Mouse (Mus musculus) MEL (cell line): Measurements from ENCODE around the gene Plxna4. TPM values are rescaled to one million over a fixed set of nuclear protein-coding genes. Genes with fewer than 3 reads are reported as not detected.

Source experiments
- DNase-seq: peaks from one replicate; pipeline ENCODE4 v3.0.0; 2011; ENCODE audit warnings: low read depth, low spot score
- H3K27ac ChIP-seq: 2 replicates; pipeline ENCODE4 v1.5.1; 2012; ENCODE audit warnings: low read depth, mild to moderate bottlenecking, control low read depth, low read length, moderate library complexity; ENCODE audit not compliant: control insufficient read depth
- H3K27me3 ChIP-seq, 2 experiments: fragments of 150-350 bp in 1 of 2; sonication (generic) in 1 of 2; 2 replicates each; pipeline ENCODE4 v1.6.1; 2012; ENCODE audit warnings: low read length in 2 of 2, mild to moderate bottlenecking in 2 of 2, improper control_type of control experiment in 1 of 2, moderate library complexity in 1 of 2; ENCODE audit not compliant: insufficient read depth in 2 of 2, control insufficient read depth in 1 of 2
- H3K36me3 ChIP-seq, 2 experiments: 2 replicates each; pipeline ENCODE4 v1.6.1; 2012 to 2014; ENCODE audit warnings: low read length in 2 of 2, improper control_type of control experiment in 1 of 2, inconsistent platforms in 1 of 2, mild to moderate bottlenecking in 1 of 2; ENCODE audit not compliant: insufficient read depth in 2 of 2, control insufficient read depth in 1 of 2
- H3K4me1 ChIP-seq, 2 experiments: fragments of 150-350 bp in 1 of 2; sonication (generic) in 1 of 2; 2 replicates each; pipeline ENCODE4 v1.6.1; 2012; ENCODE audit warnings: low read length in 2 of 2, improper control_type of control experiment in 1 of 2, mild to moderate bottlenecking in 1 of 2; ENCODE audit not compliant: insufficient read depth in 2 of 2, control insufficient read depth in 1 of 2
- H3K4me3 ChIP-seq, 2 experiments: fragments of 150-350 bp in 1 of 2; sonication (generic) in 1 of 2; 2 replicates each; pipeline ENCODE4 v1.5.1; 2012; ENCODE audit warnings: low read depth in 2 of 2, low read length in 2 of 2, mild to moderate bottlenecking in 2 of 2, moderate library complexity in 2 of 2, control low read depth in 1 of 2, improper control_type of control experiment in 1 of 2; ENCODE audit not compliant: control insufficient read depth in 1 of 2, insufficient read depth in 1 of 2
- H3K79me2 ChIP-seq: 2 replicates; pipeline ENCODE4 v1.6.1; 2012; ENCODE audit warnings: mild to moderate bottlenecking, low read length, moderate library complexity; ENCODE audit not compliant: control insufficient read depth, poor library complexity, insufficient read depth
- H3K9ac ChIP-seq: 2 replicates; pipeline ENCODE4 v1.6.1; 2012; ENCODE audit warnings: low read depth, mild to moderate bottlenecking, control low read depth, low read length, moderate library complexity; ENCODE audit not compliant: control insufficient read depth, poor library complexity, severe bottlenecking
- H3K9me3 ChIP-seq: fragments of 150-350 bp; sonication (generic); replicated peaks from 2 replicates; pipeline ENCODE4 v1.6.1; 2012; ENCODE audit warnings: mild to moderate bottlenecking, low read length, improper control_type of control experiment, moderate library complexity; ENCODE audit not compliant: insufficient read depth
- BHLHE40 ChIP-seq: IDR thresholded peaks from 2 replicates; pipeline ENCODE4 v1.6.1; 2012; ENCODE audit warnings: low read depth, mild to moderate bottlenecking, inconsistent platforms, low read length, improper control_type of control experiment, borderline replicate concordance
- CHD1 ChIP-seq: IDR thresholded peaks from 2 replicates; pipeline ENCODE4 v1.6.1; 2012; ENCODE audit warnings: low read depth, mild to moderate bottlenecking, inconsistent platforms, low read length, improper control_type of control experiment
- CTCF ChIP-seq, 3 experiments: IDR thresholded peaks in 2 of 3; conservative IDR thresholded peaks in 1 of 3; 2 replicates each; pipeline ENCODE4 v1.5.1; 2011 to 2012; ENCODE audit warnings: low read length in 3 of 3, low read depth in 2 of 3, mild to moderate bottlenecking in 2 of 3, improper control_type of control experiment in 1 of 3, inconsistent platforms in 1 of 3, mixed read lengths in 1 of 3, moderate library complexity in 1 of 3; ENCODE audit not compliant: control insufficient read depth in 1 of 3, insufficient read depth in 1 of 3, poor library complexity in 1 of 3, severe bottlenecking in 1 of 3
- ELF1 ChIP-seq: IDR thresholded peaks from 2 replicates; pipeline ENCODE4 v1.6.1; 2014; ENCODE audit warnings: low read depth, mild to moderate bottlenecking, inconsistent platforms, low read length, improper control_type of control experiment, moderate library complexity
- GATA1 ChIP-seq: IDR thresholded peaks from 2 replicates; pipeline ENCODE4 v1.6.1; 2011; ENCODE audit warnings: low read depth, low read length, improper control_type of control experiment
- JUND ChIP-seq: IDR thresholded peaks from 2 replicates; pipeline ENCODE4 v1.6.1; 2011; ENCODE audit warnings: low read depth, mild to moderate bottlenecking, improper control_type of control experiment, low read length
- MAX ChIP-seq: IDR thresholded peaks from 2 replicates; pipeline ENCODE4 v1.6.1; 2011; ENCODE audit warnings: low read length, improper control_type of control experiment
- MAZ ChIP-seq: IDR thresholded peaks from 2 replicates; pipeline ENCODE4 v1.6.1; 2012; ENCODE audit warnings: low read depth, mild to moderate bottlenecking, inconsistent platforms, low read length, improper control_type of control experiment
- MYB ChIP-seq: IDR thresholded peaks from 2 replicates; pipeline ENCODE4 v1.6.1; 2011; ENCODE audit warnings: mild to moderate bottlenecking, low read depth, low read length, improper control_type of control experiment
- MYC ChIP-seq: IDR thresholded peaks from 2 replicates; pipeline ENCODE4 v1.6.1; 2011; ENCODE audit warnings: low read depth, mild to moderate bottlenecking, low read length, improper control_type of control experiment, moderate library complexity
- NRF1 ChIP-seq: IDR thresholded peaks from 2 replicates; pipeline ENCODE4 v1.6.1; 2014; ENCODE audit warnings: low read depth, mild to moderate bottlenecking, inconsistent platforms, low read length, improper control_type of control experiment, moderate library complexity; ENCODE audit not compliant: poor library complexity, insufficient read depth, severe bottlenecking
- POLR2A ChIP-seq, 2 experiments: IDR thresholded peaks; 2 replicates each; pipeline ENCODE4 v1.6.1; 2011 to 2012; ENCODE audit warnings: low read length in 2 of 2, mild to moderate bottlenecking in 2 of 2, control low read depth in 1 of 2, improper control_type of control experiment in 1 of 2, low read depth in 1 of 2, moderate library complexity in 1 of 2; ENCODE audit not compliant: control insufficient read depth in 1 of 2, insufficient read depth in 1 of 2, poor library complexity in 1 of 2
- POLR2AphosphoS2 ChIP-seq: IDR thresholded peaks from 2 replicates; pipeline ENCODE4 v1.6.1; 2011; ENCODE audit warnings: low read length, improper control_type of control experiment
- RAD21 ChIP-seq: IDR thresholded peaks from 2 replicates; pipeline ENCODE4 v1.6.1; 2011; ENCODE audit warnings: mild to moderate bottlenecking, low read depth, low read length, improper control_type of control experiment
- SMC3 ChIP-seq: IDR thresholded peaks from 2 replicates; pipeline ENCODE4 v1.6.1; 2011; ENCODE audit warnings: low read depth, low read length, improper control_type of control experiment
- TBP ChIP-seq: IDR thresholded peaks from 2 replicates; pipeline ENCODE4 v1.8.0; 2011; ENCODE audit warnings: low read depth, low read length, improper control_type of control experiment
- TCF12 ChIP-seq: IDR thresholded peaks from 2 replicates; pipeline ENCODE4 v1.6.1; 2014; ENCODE audit warnings: low read depth, mild to moderate bottlenecking, inconsistent platforms, low read length, improper control_type of control experiment, moderate library complexity
- USF2 ChIP-seq, 2 experiments: IDR thresholded peaks; 2 replicates each; pipeline ENCODE4 v1.6.1; 2011 to 2012; ENCODE audit warnings: improper control_type of control experiment in 2 of 2, low read length in 2 of 2, borderline replicate concordance in 1 of 2, inconsistent platforms in 1 of 2, low read depth in 1 of 2, mild to moderate bottlenecking in 1 of 2; ENCODE audit not compliant: insufficient read depth in 1 of 2
- ZC3H11A ChIP-seq: IDR thresholded peaks from 2 replicates; pipeline ENCODE4 v1.6.1; 2012; ENCODE audit warnings: low read depth, mild to moderate bottlenecking, inconsistent platforms, low read length, improper control_type of control experiment
- ZKSCAN1 ChIP-seq: IDR thresholded peaks from 2 replicates; pipeline ENCODE4 v1.6.1; 2012; ENCODE audit warnings: low read depth, mild to moderate bottlenecking, inconsistent platforms, low read length, improper control_type of control experiment, moderate library complexity
- ZMIZ1 ChIP-seq: IDR thresholded peaks from 2 replicates; pipeline ENCODE4 v1.6.1; 2012; ENCODE audit warnings: low read depth, mild to moderate bottlenecking, inconsistent platforms, low read length, improper control_type of control experiment, moderate library complexity
- polyA plus RNA-seq, 2 experiments: library from polyadenylated mRNA; stranded (reverse) in 1 of 2; unstranded in 1 of 2; fragments of >175 nt in 1 of 2; fragments of >200 nt in 1 of 2; gene quantifications; 2 replicates each; pipeline versions ENCODE4 v1.2.1 to v1.2.4; 2012; ENCODE audit warnings: low replicate concordance in 2 of 2, low read depth in 1 of 2; ENCODE audit not compliant: insufficient read length in 2 of 2, insufficient read depth in 1 of 2, missing spikeins in 1 of 2
- total RNA-seq: library from RNA; depleted of rRNA; stranded (reverse); fragments of 300-350 nt; gene quantifications from 2 replicates; pipeline ENCODE4 v1.2.3, GENCODE M21; 2012

The Plxna4 gene
- total and polyA plus RNA-seq, 3 experiments: 0.01 TPM; not detected in 2

GRCm38 (mm10) chr6:32321187-32321586 lies 266.8 kb downstream of the Plxna4 start:
- no peaks in the 10 kb centered on the region for H3K36me3 ChIP-seq
- H3K9me3 ChIP-seq: no peaks in the 10 kb centered on the region
- DNase-seq: no peak
- H3K27me3 ChIP-seq: no peaks in the 10 kb centered on the region; a peak in 1 of 4 replicates
- TF ChIP-seq MYC (no peak), POLR2AphosphoS2 (no peak), SMC3 (no peak), ZMIZ1 (no peak), CHD1 (no peak), ZC3H11A (no peak), JUND (no peak), TBP (no peak), BHLHE40 (no peak), POLR2A (IDR thresholded peaks at IDR 0.05; ENCODE audit: control insufficient read depth in 1 of 2, insufficient read depth in 1 of 2, low read depth in 1 of 2, low read length in 2 of 2, poor library complexity in 1 of 2) (no peak), NRF1 (no peak), ZKSCAN1 (no peak), RAD21 (no peak), GATA1 (no peak), MAX (no peak), MYB (no peak), ELF1 (no peak), TCF12 (no peak), MAZ (no peak)
- TF ChIP-seq, all 39 proteins: peak for 0
- Histone ChIP-seq H3K9ac (no peak overlapping the region), H3K79me2 (no peaks in the 10 kb centered on the region), H3K4me1 (no peaks in the 10 kb centered on the region), H3K27ac (no peak overlapping the region), H3K4me3 (no peak overlapping the region)

- no peak overlapping the region for H3K4me3 ChIP-seq
- H3K9me3 ChIP-seq: no peaks in the 10 kb centered on the region
- no peaks in the 10 kb centered on the region for H3K36me3 ChIP-seq
- no peaks in the 10 kb centered on the region; a peak in 1 of 4 replicates for H3K27me3 ChIP-seq
- H3K27ac ChIP-seq: no peak overlapping the region
- DNase-seq: no peak
- no peak overlapping the region for H3K9ac ChIP-seq
- TF ChIP-seq SMC3 (0 out of 2 replicates have a peak, but pooled peaks have one; percentile 17), BHLHE40 (no peak), USF2 (IDR thresholded peaks at IDR 0.05; ENCODE audit: borderline replicate concordance in 1 of 2, insufficient read depth in 1 of 2, low read depth in 1 of 2, low read length in 2 of 2) (no peak), CTCF (IDR thresholded peaks at IDR 0.05 in 2 of 3, conservative IDR thresholded peaks at IDR 0.05 in 1 of 3; ENCODE audit: control insufficient read depth in 1 of 3, insufficient read depth in 1 of 3, low read depth in 2 of 3, low read length in 3 of 3, poor library complexity in 1 of 3, severe bottlenecking in 1 of 3) (peak in 2 of 3 experiments; percentile 5 to 38; a peak in 2 of 6 replicates), MAX (no peak)
- no peaks in the 10 kb centered on the region for H3K79me2 ChIP-seq
- no peaks in the 10 kb centered on the region for H3K4me1 ChIP-seq
Observed at GRCm38 (mm10) chr6:32320254-32320653, 267.7 kb downstream of the Plxna4 start.
